Mouse (Mus musculus) gastrocnemius, adult 2 months (tissue): ENCODE measurements around the gene Aqp12. TPM values are rescaled to one million over a fixed set of nuclear protein-coding genes. Genes with fewer than 3 reads are reported as not detected.

ENCODE experiments used
- DNase-seq: peaks from one replicate; pipeline ENCODE4 v3.0.0; 2022
- H3K27ac ChIP-seq: fragments of 200-600 bp; 2 replicates; pipeline ENCODE4 v1.8.1; 2022; ENCODE audit warnings: mild to moderate bottlenecking
- H3K4me3 ChIP-seq: fragments of 200-600 bp; 2 replicates; pipeline ENCODE4 v1.8.1; 2022; ENCODE audit warnings: mild to moderate bottlenecking, moderate library complexity
- CTCF ChIP-seq: fragments of 200-600 bp; IDR thresholded peaks from 2 replicates; pipeline ENCODE4 v1.8.1; 2022; ENCODE audit warnings: antibody characterized with exemption, mild to moderate bottlenecking, moderate library complexity
- intact Hi-C: fragments of 180-260 bp; cut with DNase I; formaldehyde crosslinking; loops from one replicate; pipeline ENCODE4 v1.15.1; 2025
- total RNA-seq, 2 experiments: library from RNA; stranded (reverse); gene quantifications; 2 replicates each; pipeline ENCODE4 v1.2.3; 2021

The Aqp12 gene
- total RNA-seq, 2 experiments from 2014 or later = not detected

- Histone ChIP-seq H3K4me3 (no peak overlapping the region), H3K27ac (no peak overlapping the region)
- TF ChIP-seq CTCF = no peak
- DNase-seq = no peak
- intact Hi-C loops = no loop called here
These were observed 23.9 kb downstream of the Aqp12 start for GRCm38 (mm10) chr1:93030060-93030459.

- no peak overlapping the region for H3K27ac ChIP-seq
- H3K4me3 ChIP-seq = no peak overlapping the region
- DNase-seq = no peak
- intact Hi-C loops = no loop called here
- TF ChIP-seq CTCF = no peak
These were observed 25.1 kb downstream of the Aqp12 start for GRCm38 (mm10) chr1:93031199-93031598.

- intact Hi-C loops = no loop called here
- no peak overlapping the region for H3K4me3 ChIP-seq
- no peak overlapping the region for H3K27ac ChIP-seq
- TF ChIP-seq CTCF = no peak
- DNase-seq = no peak
These were observed 27.9 kb downstream of the Aqp12 start for GRCm38 (mm10) chr1:93033989-93034388.

GRCm38 (mm10) chr1:93035981-93036380 lies 29.8 kb downstream of the Aqp12 start:
- TF ChIP-seq CTCF = no peak
- DNase-seq = no peak
- no peak overlapping the region for H3K4me3 ChIP-seq
- intact Hi-C loops = no loop called here
- no peak overlapping the region for H3K27ac ChIP-seq

- no peak for TF ChIP-seq CTCF
- no peak for DNase-seq
- H3K27ac ChIP-seq = no peak overlapping the region
- H3K4me3 ChIP-seq = no peak overlapping the region
- intact Hi-C loops = no loop called here
These were observed 40.1 kb downstream of the Aqp12 start for GRCm38 (mm10) chr1:93046153-93046789.

- Histone ChIP-seq H3K27ac (no peak overlapping the region), H3K4me3 (no peak overlapping the region)
- intact Hi-C loops = no loop called here
- no peak for DNase-seq
- no peak for TF ChIP-seq CTCF
These were observed 43.9 kb downstream of the Aqp12 start for GRCm38 (mm10) chr1:93050071-93050470.

- TF ChIP-seq CTCF = no peak
- Histone ChIP-seq H3K27ac (no peak overlapping the region), H3K4me3 (no peak overlapping the region)
- DNase-seq = no peak
- intact Hi-C loops = no loop called here
These were observed 45.1 kb downstream of the Aqp12 start for GRCm38 (mm10) chr1:93051124-93051833.

Other genes with a start within 250 kb of the Aqp12 start
- 100 to 1,000 TPM; 214 to 256 TPM for gene Gpc1, start 174.7 kb upstream of the Aqp12 start, total RNA-seq
- under 1 TPM in 1 of 2 experiments, not detected in 1; 0.06 TPM for gene Ankmy1, start 103.4 kb upstream of the Aqp12 start, total RNA-seq
- 10 to 100 TPM; 21.8 to 24.9 TPM for gene Dusp28, start 99.4 kb upstream of the Aqp12 start, total RNA-seq
- gene Rnpepl1, start 95.6 kb upstream of the Aqp12 start, total RNA-seq = 10 to 100 TPM; 69.9 to 74.9 TPM
- gene Capn10, start 72.0 kb upstream of the Aqp12 start, total RNA-seq = 1 to 10 TPM; 4.8 to 5.5 TPM
- gene Gpr35, start 55.5 kb upstream of the Aqp12 start, total RNA-seq = under 1 TPM; 0.25 to 0.61 TPM
- gene Kif1a, start 95.6 kb downstream of the Aqp12 start, total RNA-seq = 1 to 10 TPM; 1.3 to 1.4 TPM
- gene Agxt, start 128.9 kb downstream of the Aqp12 start, total RNA-seq = not detected
- not detected for gene 2310007B03Rik, start 154.6 kb downstream of the Aqp12 start, total RNA-seq
- not detected for gene Crocc2, start 162.4 kb downstream of the Aqp12 start, total RNA-seq
- gene Sned1, start 229.5 kb downstream of the Aqp12 start, total RNA-seq = 1 to 10 TPM; 5.1 to 5.4 TPM